Mouse (Mus musculus): Measurements from ENCODE around the gene Pik3r2.
"Not testable (repeated sequence)": the region's sequence is repeated elsewhere in the genome, so short reads cannot be mapped to it uniquely, and the experiment has no call there.

The Pik3r2 gene

GRCm38 (mm10) chr8:70776496-70777444, at the start of gene Pik3r2:
TSS of gene Pik3r2 (minus strand) at chr8:70776713.
- DNase-seq (ENCODE audit: low read depth, low spot score) = peak; percentile 98

DNA sequence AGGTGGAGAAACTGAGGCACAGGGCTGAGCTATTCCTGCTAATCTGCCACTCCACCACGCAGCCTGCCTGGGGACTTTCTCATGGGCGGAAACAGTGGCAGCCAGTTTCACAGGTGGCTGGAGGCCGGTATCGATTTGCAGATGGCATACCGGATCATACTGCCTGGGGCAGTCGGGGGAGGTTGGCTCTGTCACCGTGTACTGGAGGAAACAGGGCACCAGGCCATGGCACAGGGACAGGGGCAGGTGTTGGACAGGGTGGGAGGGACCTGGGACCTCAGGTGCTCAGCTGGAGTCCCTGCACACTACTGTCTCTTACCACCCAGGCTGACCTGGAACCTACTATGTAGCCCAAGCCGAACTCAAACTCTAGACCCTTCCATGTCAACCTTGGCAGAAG, 49.3 kb upstream of the Pik3r2 start:
- no peak for DNase-seq (ENCODE audit: low read depth, low spot score)

- DNase-seq (ENCODE audit: low read depth, low spot score) = no peak
Observed at GRCm38 (mm10) chr8:70823802-70824201, 47.3 kb upstream of the Pik3r2 start.

- DNase-seq (ENCODE audit: low read depth, low spot score) = not testable (repeated sequence)
Observed at GRCm38 (mm10) chr8:70822594-70822993, 46.1 kb upstream of the Pik3r2 start.

GRCm38 (mm10) chr8:70821992-70822391, 45.5 kb upstream of the Pik3r2 start:
- DNase-seq (ENCODE audit: low read depth, low spot score) = no peak

- DNase-seq (ENCODE audit: low read depth, low spot score) = peak; percentile 64
Observed at GRCm38 (mm10) chr8:70821399-70821962, 45.0 kb upstream of the Pik3r2 start.

DNA sequence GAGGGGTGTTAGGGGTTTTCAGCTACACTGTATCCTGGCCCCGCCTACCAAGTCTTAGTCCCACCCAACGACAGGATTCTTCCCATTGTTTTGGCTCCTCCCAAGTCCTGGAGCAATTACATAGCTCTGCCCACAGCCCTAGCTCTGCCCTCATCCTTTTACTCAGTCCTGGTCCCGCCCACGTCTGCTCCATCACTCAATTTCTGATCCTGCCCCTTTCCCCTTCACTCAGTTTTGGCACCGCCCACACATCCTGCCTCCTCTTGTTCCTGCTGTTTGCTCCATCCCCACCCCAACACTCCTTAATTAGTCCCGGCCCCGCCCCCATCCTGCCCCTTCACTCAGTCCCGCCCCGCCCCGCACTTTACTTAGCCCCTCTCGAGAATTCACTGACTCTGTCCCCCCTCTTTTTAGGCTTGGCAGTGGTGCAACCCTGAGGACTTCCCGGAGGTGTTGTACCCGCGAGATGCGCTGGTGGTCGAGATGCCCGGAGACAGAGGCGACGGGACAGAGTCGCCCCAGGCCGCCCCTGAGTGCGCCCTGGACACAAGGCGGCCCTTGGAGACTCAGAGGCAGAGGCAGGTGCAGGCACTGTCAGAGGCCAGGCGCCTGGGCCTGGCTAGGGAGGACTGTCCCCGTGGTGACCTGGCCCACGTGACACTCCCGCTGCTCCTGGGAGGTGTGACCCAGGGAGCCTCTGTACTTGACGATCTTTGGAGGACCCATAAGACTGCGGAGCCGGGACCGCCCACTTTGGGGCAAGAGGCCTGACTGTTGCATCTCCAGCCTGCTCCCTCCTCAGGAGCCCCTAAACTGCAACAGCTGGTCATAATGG, 43.8 kb upstream of the Pik3r2 start:
- no peak for DNase-seq (ENCODE audit: low read depth, low spot score)

- no peak for DNase-seq (ENCODE audit: low read depth, low spot score)
Observed at GRCm38 (mm10) chr8:70816679-70817078, 40.2 kb upstream of the Pik3r2 start.

GRCm38 (mm10) chr8:70812885-70813284, 36.4 kb upstream of the Pik3r2 start:
- DNase-seq (ENCODE audit: low read depth, low spot score) = no peak

DNA sequence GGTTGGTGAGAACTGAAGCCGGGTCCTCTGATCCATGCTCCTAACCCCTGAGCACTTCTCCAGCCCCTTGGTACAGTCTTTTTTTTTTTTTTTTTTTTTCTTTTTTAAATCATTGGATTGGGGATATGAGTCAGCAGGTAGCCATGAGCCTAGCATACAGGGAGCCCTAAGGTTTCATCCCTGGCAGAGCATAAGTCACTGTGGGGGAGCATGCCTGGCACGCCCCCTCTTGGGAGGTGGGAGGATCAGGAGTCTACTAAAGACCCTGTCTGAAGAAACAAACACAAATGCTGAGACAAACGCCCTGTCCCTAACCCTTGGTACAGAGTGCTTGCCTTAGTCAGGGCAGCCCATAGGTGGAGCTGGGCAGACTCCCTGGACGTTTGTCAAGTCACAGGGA, 35.5 kb upstream of the Pik3r2 start:
- DNase-seq (ENCODE audit: low read depth, low spot score) = no peak

- DNase-seq (ENCODE audit: low read depth, low spot score) = no peak
Observed at GRCm38 (mm10) chr8:70810962-70811680, 34.6 kb upstream of the Pik3r2 start.

GRCm38 (mm10) chr8:70808955-70809701, 32.6 kb upstream of the Pik3r2 start:
- no peak for DNase-seq (ENCODE audit: low read depth, low spot score)

GRCm38 (mm10) chr8:70808239-70808638, 31.7 kb upstream of the Pik3r2 start, which contains the start of gene Il12rb1:
TSS of gene Il12rb1 (plus strand) at chr8:70808449.
- no peak for DNase-seq (ENCODE audit: low read depth, low spot score)

DNA sequence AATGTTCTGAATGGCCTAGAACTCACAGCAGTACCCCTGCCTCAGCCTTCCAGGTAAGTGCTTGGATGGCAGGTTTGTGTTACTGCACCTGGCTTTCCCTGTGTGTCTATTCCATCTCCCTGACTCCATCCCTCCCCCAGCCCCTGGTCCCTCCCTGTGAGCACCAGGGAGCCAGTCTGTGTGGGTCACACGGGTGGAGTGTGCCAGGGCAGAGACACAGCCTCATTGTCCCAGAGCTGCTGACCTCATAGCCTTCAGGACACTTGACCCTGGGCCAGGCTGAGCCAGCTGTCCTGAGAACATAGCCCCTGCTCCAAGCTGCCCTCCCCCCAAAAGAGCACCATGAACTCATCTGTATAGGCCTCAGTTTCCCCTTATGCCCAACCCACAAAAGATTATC, 30.8 kb upstream of the Pik3r2 start:
- DNase-seq (ENCODE audit: low read depth, low spot score) = no peak

GRCm38 (mm10) chr8:70806541-70806940, 30.0 kb upstream of the Pik3r2 start:
- DNase-seq (ENCODE audit: low read depth, low spot score) = no peak

GRCm38 (mm10) chr8:70804481-70805206, 28.1 kb upstream of the Pik3r2 start, which contains the start of gene Mast3:
TSS of gene Mast3 (minus strand) at chr8:70805054.
- DNase-seq (ENCODE audit: low read depth, low spot score) = peak; percentile 54

DNA sequence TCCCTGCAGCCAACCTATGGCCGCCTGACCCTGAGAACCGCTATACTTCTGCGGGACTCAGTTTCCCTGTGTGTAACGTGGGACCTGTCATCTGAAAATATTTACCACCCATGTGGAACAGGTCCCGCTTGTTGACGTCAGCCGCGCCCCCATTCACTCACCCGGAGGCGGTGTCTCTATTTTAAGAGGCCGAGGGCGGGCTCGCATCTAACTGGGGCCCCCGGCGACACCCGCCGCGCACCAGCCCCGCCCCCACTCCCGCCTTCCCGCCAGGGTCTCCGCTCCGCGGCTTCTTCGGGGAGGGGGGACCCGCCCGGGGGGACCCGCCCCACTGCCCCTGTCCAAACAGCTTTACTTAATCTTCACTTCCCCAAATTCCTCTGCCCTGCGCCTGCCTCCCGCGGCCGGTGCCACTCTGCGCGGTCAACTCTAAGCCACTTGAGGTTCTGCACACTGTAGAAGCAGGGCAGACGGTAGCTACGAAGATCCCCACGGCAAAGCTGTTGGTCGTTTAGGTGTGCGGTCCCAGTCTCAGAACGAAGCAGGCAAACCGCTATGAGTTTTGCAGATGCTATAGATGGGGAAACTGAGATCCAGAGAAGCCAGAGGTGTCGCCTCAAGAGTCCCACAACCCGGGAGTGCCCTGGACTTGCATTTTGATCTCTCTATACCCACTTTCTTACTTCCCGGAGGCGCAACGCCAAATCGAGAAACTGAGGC, 27.4 kb upstream of the Pik3r2 start:
- DNase-seq (ENCODE audit: low read depth, low spot score) = no peak

DNA sequence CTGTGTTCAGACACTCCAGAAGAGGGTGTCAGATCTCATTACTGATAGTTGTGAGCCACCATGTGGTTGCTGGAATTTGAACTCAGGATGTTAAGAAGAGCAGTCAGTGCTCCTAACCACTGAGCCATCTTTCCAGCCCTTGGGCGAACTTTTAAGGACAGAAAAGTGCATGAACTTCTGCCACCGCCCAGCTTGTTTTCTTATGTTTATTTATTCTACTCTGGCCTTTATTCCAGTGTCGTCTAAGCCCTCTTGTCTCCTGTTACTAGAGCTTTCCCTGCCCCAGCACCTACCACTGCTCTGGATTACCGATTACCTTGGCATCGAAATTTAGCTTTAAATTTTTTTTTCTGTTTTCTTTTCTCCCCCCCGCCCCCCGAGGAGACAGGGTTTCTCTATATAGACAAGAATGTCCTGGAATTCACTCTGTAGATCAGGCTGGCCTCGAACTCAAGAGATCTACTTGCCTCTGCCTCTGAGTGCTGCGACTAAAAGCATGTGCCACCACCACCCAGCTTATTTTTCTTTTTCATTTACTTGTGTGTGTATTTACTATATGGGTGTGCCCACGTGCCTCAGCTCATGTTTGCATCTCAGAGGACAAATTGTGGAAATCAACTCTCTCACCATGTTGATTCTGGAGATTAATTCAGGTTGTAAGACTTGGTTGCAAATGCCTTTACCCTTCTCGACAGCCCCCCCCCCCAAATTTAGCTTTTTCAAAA, 26.4 kb upstream of the Pik3r2 start:
- no peak for DNase-seq (ENCODE audit: low read depth, low spot score)

DNA sequence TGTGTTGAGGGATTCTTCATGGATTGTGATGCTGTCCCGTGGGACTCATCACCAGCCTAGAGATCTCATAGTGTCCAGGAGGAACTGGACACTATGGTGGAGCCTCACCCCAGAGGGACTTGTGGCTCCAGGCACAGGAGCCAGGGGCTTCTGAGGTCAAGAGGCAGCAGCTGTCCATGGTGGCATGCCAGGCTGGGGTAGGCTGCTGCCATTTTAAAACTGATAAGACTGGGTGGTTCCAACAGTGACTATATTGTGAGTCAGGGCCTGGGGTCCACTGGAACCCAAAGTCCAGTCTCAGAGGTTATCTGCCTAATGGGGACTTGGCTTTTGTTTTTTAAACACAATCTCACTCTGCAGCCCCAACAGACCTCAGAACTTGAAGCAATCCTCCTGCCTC, 25.3 kb upstream of the Pik3r2 start:
- DNase-seq (ENCODE audit: low read depth, low spot score) = no peak
